Mouse (Mus musculus) lung, postnatal 4 days (tissue): ENCODE results near the gene Pik3c2b.

ENCODE experiments used
- DNase-seq, 2 experiments: peaks; one replicate each; pipeline ENCODE4 v3.0.0; 2021

The Pik3c2b gene

GRCm38 (mm10) chr1:133102108-133102507 is 56.6 kb downstream of the Pik3c2b start:
- no peak for DNase-seq

DNA sequence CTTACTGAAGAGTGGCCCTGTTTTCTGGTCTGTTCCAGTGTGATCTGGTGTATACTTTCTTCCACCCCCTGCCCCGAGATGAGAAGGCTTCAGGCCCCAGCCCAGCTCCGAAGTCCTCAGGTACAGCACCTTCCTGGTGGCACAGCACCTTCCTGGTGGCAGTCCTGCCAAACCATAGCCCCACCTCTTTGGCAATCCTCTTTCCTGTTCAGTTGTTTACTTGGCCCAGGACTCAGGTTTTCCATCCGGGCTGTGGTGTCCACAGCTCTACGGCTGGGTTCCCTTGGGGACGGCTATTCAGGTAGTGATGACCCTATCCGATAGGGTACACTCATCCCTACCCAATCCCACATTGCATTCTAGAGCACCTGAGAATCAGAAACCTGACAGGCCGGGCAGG is 57.8 kb downstream of the Pik3c2b start:
- no peak for DNase-seq

GRCm38 (mm10) chr1:133103871-133104270 is 58.4 kb downstream of the Pik3c2b start:
- no peak for DNase-seq

DNA sequence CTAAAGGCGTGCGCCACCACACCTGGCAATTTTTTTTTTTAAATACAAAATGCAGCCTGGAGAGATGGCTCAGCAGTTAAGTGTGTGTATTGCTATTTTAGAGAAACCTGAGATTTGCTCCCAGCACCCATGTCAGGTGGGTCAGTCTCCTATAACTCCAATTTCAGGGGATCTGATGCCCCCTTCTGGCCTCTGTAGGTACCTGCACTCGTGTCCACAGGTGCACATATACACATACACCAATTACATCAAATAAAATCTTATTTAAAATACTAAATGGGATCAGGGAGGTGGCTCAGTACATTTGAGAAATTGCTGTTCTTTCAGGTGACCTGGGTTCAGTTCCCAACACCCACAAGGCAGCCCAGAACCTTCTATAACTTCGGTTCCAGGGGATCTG is 70.6 kb downstream of the Pik3c2b start:
- DNase-seq, result no peak

DNA sequence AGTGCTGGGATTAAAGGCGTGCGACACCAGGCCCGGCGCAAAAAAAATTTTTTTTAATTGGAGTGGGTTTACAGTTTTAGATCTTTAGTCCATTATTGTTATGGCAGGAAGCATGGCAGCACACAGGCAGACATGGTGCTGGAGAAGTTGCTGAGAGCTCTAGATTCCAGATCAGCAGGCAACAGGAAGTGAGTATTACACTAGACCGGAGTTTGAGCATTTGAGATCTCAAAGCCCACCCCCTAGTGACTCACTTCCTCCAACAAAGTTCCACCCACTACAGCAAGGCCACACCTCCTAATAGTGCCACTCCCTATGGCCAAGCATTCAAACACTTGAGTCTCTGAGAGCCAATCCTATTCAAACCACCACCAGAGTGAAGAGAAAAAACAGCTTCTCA is 72.7 kb downstream of the Pik3c2b start:
- peak in 1 of 2 experiments; percentile 57 for DNase-seq

DNA sequence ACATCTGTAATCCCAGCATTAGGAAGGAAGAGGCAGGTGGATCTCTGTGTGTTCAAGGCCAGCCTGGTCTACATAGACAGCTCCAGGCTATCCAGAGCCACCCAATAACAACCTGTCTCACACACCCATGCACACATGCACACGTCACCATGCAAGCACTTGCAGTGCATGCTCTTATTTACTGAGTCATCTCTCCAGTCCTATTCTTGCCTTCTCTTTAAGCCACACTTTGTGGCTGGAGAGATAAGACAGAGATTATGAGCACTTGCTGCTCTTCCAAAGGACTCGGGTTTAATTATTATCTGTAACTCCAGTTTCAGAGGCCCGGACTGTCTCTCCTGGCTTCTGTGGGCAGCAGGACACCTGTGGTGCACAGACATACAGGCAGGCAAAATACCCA is 73.4 kb downstream of the Pik3c2b start:
- no peak for DNase-seq

- DNase-seq, result peak; percentile 42 to 49
These were observed 74.7 kb downstream of the Pik3c2b start for GRCm38 (mm10) chr1:133119931-133120712.

- no peak for DNase-seq
These were observed 75.8 kb downstream of the Pik3c2b start for GRCm38 (mm10) chr1:133121246-133121645.

GRCm38 (mm10) chr1:133124137-133124536 is 78.7 kb downstream of the Pik3c2b start:
- DNase-seq, result no peak

GRCm38 (mm10) chr1:133125640-133126364 is 80.3 kb downstream of the Pik3c2b start:
- no peak for DNase-seq

GRCm38 (mm10) chr1:133126365-133126740 is 80.9 kb downstream of the Pik3c2b start:
- DNase-seq, result peak in 1 of 2 experiments; percentile 11

DNA sequence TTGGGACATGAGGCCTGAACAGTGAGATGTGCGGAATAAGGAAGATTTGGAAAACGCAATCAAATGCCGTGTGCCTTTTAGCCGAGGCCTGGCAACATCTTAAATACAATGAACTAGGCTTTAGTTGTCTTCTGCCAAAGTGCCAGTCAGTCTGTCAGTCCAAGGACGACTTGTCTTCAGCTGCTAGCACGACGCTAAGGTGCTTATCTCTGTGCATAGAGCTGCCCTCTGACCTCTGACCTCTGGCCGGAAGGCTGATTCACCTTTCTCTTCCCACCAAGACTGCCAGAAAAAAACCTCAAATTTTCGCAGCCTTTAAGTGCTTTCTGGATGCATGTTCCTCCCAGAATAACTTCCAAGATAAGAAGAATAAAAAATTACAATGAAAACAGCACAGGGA is 81.9 kb downstream of the Pik3c2b start:
- DNase-seq, result no peak

DNA sequence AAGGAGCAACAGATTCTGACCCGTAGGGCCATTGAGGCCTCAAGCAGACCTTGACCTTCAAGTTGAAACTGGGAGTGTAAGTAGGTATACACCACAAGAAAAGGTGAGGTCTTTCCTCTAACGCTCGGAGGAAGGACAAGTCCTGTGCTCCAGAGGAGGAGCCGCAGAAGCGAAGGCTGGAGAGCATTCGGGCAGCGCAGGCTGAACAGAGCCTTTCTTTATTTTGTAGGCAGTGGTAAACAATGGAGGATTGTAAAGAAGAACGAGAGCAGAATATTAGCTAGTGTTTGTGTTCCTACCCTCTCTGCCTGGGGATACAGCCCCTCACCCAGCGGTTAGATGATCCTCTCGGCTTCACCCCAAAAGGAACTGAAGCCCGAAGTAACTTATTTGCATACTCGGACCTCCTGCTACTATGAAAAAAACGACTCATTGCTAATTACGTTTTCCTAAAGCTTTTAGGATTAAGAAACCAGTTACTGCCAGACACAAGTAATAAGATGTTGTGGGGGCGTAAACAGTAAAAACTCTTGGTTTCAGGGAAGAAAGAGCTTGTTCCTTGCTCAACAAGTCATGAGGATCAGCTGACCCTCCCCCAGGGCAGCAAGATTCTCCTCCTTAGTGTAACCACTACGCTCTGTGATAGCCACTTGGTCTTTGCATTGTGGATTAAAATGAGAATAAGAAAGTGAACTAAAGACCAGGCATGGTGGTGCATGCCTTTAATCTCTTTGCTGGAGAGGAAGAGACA is 84.2 kb downstream of the Pik3c2b start:
- DNase-seq, result peak in 1 of 2 experiments; percentile 51

GRCm38 (mm10) chr1:133130638-133131560 is 85.4 kb downstream of the Pik3c2b start, which contains the start of gene Ppp1r15b:
Gene Ppp1r15b (plus strand): TSS chr1:133131143.
- peak; percentile 99 to 100 for DNase-seq

GRCm38 (mm10) chr1:133131561-133131905 is 86.1 kb downstream of the Pik3c2b start:
- DNase-seq, result no peak

DNA sequence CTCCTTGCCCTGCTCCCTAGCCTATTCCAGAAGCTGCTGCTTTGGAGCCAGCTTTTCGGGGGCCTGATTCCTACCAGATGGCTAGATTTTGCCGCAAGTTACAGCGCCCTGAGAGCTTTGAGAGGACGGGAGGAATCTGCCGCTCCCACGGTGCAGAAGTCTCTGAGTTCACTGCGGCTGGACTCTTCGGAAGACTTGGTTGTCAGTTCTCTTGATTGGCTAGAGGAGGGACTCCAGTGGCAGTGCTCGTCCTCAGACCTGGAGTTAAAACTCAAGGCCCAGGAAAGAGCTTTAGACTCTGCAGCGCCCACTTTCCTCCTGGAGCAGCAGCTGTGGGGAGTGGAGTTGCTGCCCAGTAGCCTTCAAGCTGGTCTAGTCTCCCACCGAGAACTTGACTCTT is 86.5 kb downstream of the Pik3c2b start:
- peak in 1 of 2 experiments; percentile 29 for DNase-seq

- peak in 1 of 2 experiments; percentile 8 for DNase-seq
These were observed 87.2 kb downstream of the Pik3c2b start for GRCm38 (mm10) chr1:133132388-133133326.

DNA sequence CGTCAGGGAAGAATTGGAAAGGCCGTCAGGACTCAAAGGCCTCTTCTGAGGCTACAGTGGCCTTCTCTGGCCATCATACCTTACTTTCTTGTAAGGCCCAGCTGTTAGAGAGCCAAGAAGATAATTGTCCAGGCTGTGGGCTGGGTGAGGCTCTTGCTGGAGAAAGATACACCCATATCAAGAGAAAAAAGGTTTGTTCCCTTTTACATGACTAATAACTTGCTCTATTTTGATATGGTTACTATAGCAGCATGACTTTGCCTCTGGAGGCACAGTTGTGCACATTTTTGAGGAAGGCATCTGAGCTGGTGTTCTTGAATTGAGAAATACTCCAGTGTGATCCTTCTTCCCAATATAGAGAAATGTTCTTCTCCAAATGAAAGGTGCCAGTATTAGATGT is 88.0 kb downstream of the Pik3c2b start:
- DNase-seq, result no peak

GRCm38 (mm10) chr1:133134071-133134470 is 88.6 kb downstream of the Pik3c2b start:
- DNase-seq, result no peak

DNA sequence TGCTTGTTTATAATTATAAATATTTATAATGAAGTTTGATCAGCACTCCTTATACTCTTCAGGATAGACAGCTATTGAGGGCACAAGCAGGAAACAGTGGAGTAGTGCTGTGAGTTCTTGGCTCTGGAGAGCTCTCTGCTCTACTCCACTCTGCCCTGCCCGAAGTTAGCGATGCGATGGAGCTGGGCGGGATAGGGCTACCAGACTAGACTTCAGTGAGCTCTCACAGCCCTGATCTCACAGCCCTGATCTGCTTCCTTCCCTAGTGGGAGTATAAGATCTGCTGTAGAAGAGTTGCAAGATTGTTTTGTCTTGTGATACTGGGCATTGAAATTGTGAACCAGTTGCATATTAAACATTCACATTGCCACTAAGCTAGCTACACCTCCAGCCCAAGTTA is 89.4 kb downstream of the Pik3c2b start:
- peak in 1 of 2 experiments; percentile 27 for DNase-seq

DNA sequence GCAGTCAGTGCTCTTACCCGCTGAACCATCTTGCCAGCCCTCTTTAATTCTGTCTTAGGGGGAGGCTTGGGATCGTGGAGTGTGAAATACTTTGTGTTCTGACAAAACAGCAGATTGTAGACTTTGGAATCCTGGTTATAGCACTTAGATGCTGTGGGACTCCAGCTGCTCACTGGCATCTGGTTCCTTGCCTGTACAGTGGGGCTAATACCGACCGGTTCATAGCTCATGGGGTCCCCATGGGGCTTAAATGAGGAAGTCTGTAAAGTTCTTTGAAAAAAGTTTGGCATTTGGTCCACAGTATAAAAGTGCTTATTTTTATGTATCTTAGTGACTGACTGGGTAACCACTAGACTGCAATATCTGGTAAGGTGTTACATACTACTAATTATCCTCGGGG is 90.3 kb downstream of the Pik3c2b start:
- no peak for DNase-seq
